Mouse (Mus musculus) C2C12 (cell line): ENCODE measurements around the gene Arl14. TPM values are rescaled to one million over a fixed set of nuclear protein-coding genes. Genes with fewer than 3 reads are reported as not detected.

ENCODE experiments used
- H3K27me3 ChIP-seq: one replicate; pipeline ENCODE4 v1.6.1; 2011; ENCODE audit not compliant: control insufficient read depth, insufficient read depth, insufficient read length
- H3K36me3 ChIP-seq: one replicate; pipeline ENCODE4 v1.6.1; 2011; ENCODE audit not compliant: control insufficient read depth, insufficient read depth
- H3K4me3 ChIP-seq: one replicate; pipeline ENCODE4 v1.5.1; 2011; ENCODE audit warnings: mild to moderate bottlenecking, control low read depth; ENCODE audit not compliant: poor library complexity, insufficient read depth, severe bottlenecking
- H3K79me2 ChIP-seq: one replicate; pipeline ENCODE4 v1.6.1; 2011; ENCODE audit not compliant: control insufficient read depth, insufficient read depth
- H3K79me3 ChIP-seq: one replicate; pipeline ENCODE4 v1.6.1; 2011; ENCODE audit warnings: low read depth, control low read depth
- H3ac ChIP-seq: one replicate; pipeline ENCODE3; 2011; ENCODE audit warnings: low read depth; ENCODE audit not compliant: control insufficient read depth, insufficient read length
- CEBPB ChIP-seq: IDR thresholded peaks from one replicate; pipeline ENCODE4 v1.6.1; 2011; ENCODE audit warnings: low read depth, mild to moderate bottlenecking, control low read depth, moderate library complexity
- CTCF ChIP-seq: IDR thresholded peaks from one replicate; pipeline ENCODE4 v1.5.1; 2011; ENCODE audit not compliant: control insufficient read depth, insufficient read depth, insufficient read length
- FOSL1 ChIP-seq: IDR thresholded peaks from one replicate; pipeline ENCODE4 v1.8.0; 2011; ENCODE audit warnings: mild to moderate bottlenecking, low read length; ENCODE audit not compliant: poor library complexity, insufficient read depth, severe bottlenecking
- MAX ChIP-seq: IDR thresholded peaks from one replicate; pipeline ENCODE4 v1.6.1; 2011; ENCODE audit warnings: mild to moderate bottlenecking, control low read depth
- MYOD1 ChIP-seq: IDR thresholded peaks from one replicate; pipeline ENCODE4 v1.6.1; 2011; ENCODE audit warnings: low read depth; ENCODE audit not compliant: control insufficient read depth, insufficient read length
- MYOG ChIP-seq: IDR thresholded peaks from one replicate; pipeline ENCODE4 v1.6.1; 2011; ENCODE audit not compliant: control insufficient read depth, insufficient read length; ENCODE audit errors: extremely low read depth
- USF1 ChIP-seq: IDR thresholded peaks from one replicate; pipeline ENCODE4 v1.6.1; 2011; ENCODE audit warnings: low read depth, mild to moderate bottlenecking, control low read depth, moderate library complexity
- polyA plus RNA-seq: library from polyadenylated mRNA; unstranded; fragments of >200 nt; fragmentation: generic; extraction: Trizol; gene quantifications from one replicate; pipeline ENCODE4 v1.2.1, GENCODE M21; 2012; ENCODE audit warnings: missing spikeins

The Arl14 gene
- polyA plus RNA-seq, 1 experiment, result not detected

DNA sequence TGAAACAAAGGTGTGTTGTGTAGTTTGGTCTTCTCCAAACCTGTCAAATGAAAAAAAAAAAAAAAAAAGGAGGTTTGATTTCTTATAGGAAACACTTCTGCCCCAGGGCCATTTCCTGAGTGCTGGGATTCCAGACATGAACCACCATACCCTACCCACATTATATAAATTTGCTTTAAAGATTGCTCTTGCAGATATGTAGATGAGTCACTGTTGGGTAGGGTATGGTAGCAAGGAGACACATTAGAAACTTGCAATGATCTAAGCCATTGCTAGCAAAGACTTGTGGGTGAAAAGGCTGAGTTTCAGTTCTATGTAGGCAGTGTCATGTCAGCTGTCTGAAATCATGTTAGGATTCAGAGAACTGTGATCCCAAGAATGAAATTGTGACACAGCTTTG is 40.0 kb upstream of the Arl14 start:
- TF ChIP-seq FOSL1 (no peak), CTCF (no peak), MYOD1 (no peak), CEBPB (no peak), MAX (no peak), USF1 (no peak), MYOG (no peak)
- H3K79me2 ChIP-seq, result no peaks in the 10 kb centered on the region
- H3K4me3 ChIP-seq, result no peak overlapping the region
- no peak overlapping the region for H3ac ChIP-seq
- no peaks in the 10 kb centered on the region for H3K27me3 ChIP-seq
- H3K36me3 ChIP-seq, result no peaks in the 10 kb centered on the region
- H3K79me3 ChIP-seq, result no peaks in the 10 kb centered on the region

- TF ChIP-seq CTCF (no peak), FOSL1 (no peak), MAX (no peak), CEBPB (no peak), MYOG (no peak), MYOD1 (no peak)
- Histone ChIP-seq H3K27me3 (no peaks in the 10 kb centered on the region), H3ac (no peak overlapping the region)
Observed at GRCm38 (mm10) chr3:69185244-69185643, 37.0 kb upstream of the Arl14 start.

DNA sequence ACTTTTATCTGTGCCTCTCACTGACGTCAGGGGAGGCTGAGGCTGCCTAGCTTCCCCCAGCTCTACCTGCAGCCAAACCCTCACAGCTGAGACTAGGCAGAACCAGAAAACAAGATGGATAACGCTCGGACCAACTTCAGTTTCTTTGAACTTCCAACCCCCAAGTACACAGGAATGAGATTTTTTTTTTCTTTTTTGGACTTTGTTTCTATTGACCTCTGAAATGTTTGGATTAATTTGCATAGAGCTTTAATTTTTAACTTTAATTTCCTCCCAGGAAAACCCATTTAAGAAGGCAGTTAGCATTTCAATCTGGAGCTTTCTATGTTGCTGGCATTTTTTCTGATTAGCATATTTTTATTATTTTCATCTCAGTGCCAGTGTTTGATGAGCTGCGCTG is 36.2 kb upstream of the Arl14 start:
- Histone ChIP-seq H3K36me3 (no peaks in the 10 kb centered on the region), H3K79me3 (no peaks in the 10 kb centered on the region), H3K27me3 (no peaks in the 10 kb centered on the region), H3K79me2 (no peaks in the 10 kb centered on the region), H3K4me3 (no peak overlapping the region), H3ac (no peak overlapping the region)
- TF ChIP-seq USF1 (no peak), FOSL1 (no peak), CTCF (no peak), MAX (no peak), CEBPB (no peak), MYOD1 (no peak), MYOG (no peak)

More at GRCm38 (mm10) chr3:69185244-69185643, 37.0 kb upstream of the Arl14 start:
- Histone ChIP-seq H3K79me3 (no peaks in the 10 kb centered on the region), H3K4me3 (no peak overlapping the region), H3K79me2 (no peaks in the 10 kb centered on the region), H3K36me3 (no peaks in the 10 kb centered on the region)

GRCm38 (mm10) chr3:69186643-69187042 is 35.6 kb upstream of the Arl14 start:
- no peaks in the 10 kb centered on the region for H3K79me2 ChIP-seq
- H3K27me3 ChIP-seq, result no peaks in the 10 kb centered on the region
- H3K36me3 ChIP-seq, result no peaks in the 10 kb centered on the region
- no peak overlapping the region for H3ac ChIP-seq
- no peak overlapping the region for H3K4me3 ChIP-seq
- no peak for TF ChIP-seq MYOD1
- TF ChIP-seq USF1, result no peak
- TF ChIP-seq CTCF, result no peak
- TF ChIP-seq MAX, result no peak
- TF ChIP-seq FOSL1, result no peak
- no peaks in the 10 kb centered on the region for H3K79me3 ChIP-seq

DNA sequence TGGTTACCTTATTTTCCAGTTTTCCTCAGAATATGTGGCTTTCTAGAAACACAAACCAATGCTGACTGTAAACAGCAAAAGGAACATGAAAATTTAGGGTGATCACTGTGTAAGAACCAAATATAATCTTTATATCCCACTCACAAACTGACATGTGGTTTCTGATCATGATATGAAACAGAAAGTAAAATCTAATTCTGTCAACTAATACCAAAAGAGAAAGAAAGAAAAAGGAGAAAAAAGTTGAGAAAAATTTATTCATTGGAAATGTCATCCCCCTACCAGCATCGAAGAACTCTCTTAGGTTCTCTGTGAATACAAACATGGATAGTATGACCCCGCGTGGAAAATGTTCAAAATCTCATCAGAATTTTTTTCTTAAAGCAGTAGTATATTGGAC is 29.2 kb upstream of the Arl14 start:
- H3K4me3 ChIP-seq, result no peak overlapping the region
- TF ChIP-seq MYOG, result no peak
- TF ChIP-seq MAX, result no peak
- no peak for TF ChIP-seq USF1
- TF ChIP-seq CEBPB, result no peak
- TF ChIP-seq MYOD1, result no peak
- TF ChIP-seq CTCF, result no peak
- TF ChIP-seq FOSL1, result no peak
- H3K36me3 ChIP-seq, result no peaks in the 10 kb centered on the region
- H3K79me3 ChIP-seq, result no peaks in the 10 kb centered on the region
- no peak overlapping the region for H3ac ChIP-seq
- no peaks in the 10 kb centered on the region for H3K27me3 ChIP-seq
- no peaks in the 10 kb centered on the region for H3K79me2 ChIP-seq

GRCm38 (mm10) chr3:69194496-69194895 is 27.7 kb upstream of the Arl14 start:
- no peak overlapping the region for H3ac ChIP-seq
- H3K4me3 ChIP-seq, result no peak overlapping the region
- H3K79me3 ChIP-seq, result no peaks in the 10 kb centered on the region
- TF ChIP-seq FOSL1, result no peak
- TF ChIP-seq MAX, result no peak
- no peak for TF ChIP-seq USF1
- H3K79me2 ChIP-seq, result no peaks in the 10 kb centered on the region
- no peaks in the 10 kb centered on the region for H3K27me3 ChIP-seq
- H3K36me3 ChIP-seq, result no peaks in the 10 kb centered on the region
